Comparison of ENCODE assay signal across 31 mouse cellular contexts in genomic region chr7:6995251-6995650, GRCm38 (mm10). TPM values are rescaled to one million over a fixed set of nuclear protein-coding genes. Genes with fewer than 3 reads are reported as not detected.
"Had no signal": no experiment of that assay in that cellular context is flagged by ENCODE, and none has a peak within 500 bp of the region (broad histone marks: within the 10 kb centered on the region; RNA-seq: fewer than 3 reads in every experiment).

Gene Aurkc, plus strand, starts transcription at chr7:6995300.

RNA-seq across cellular contexts. Expression of gene Aurkc, which starts in this region (rescaled TPM):
- total RNA-seq: common myeloid progenitor, adult 5-6 weeks; forebrain, postnatal 0 days; gastrocnemius, adult 18-20 months; gastrocnemius, adult 2 months; gastrocnemius, adult 8-10 months; gastrocnemius, postnatal 10 days; gastrocnemius, postnatal 14 days; gastrocnemius, postnatal 25 days; gastrocnemius, postnatal 36 days; gastrocnemius, postnatal 4 days; granulocyte monocyte progenitor cell, adult 5-6 weeks; heart, adult 18-20 months; heart, adult 2 months had no signal
- polyA plus RNA-seq: embryonic facial prominence, embryonic 10.5 days; embryonic facial prominence, embryonic 11.5 days; embryonic facial prominence, embryonic 12.5 days; embryonic facial prominence, embryonic 13.5 days; embryonic facial prominence, embryonic 14.5 days; embryonic facial prominence, embryonic 15.5 days; erythroblast, embryonic 14.5 days; forebrain, embryonic 10.5 days; forebrain, embryonic 11.5 days; forebrain, embryonic 12.5 days; forebrain, embryonic 13.5 days; forebrain, embryonic 14.5 days; forebrain, embryonic 15.5 days; forebrain, embryonic 16.5 days; forebrain, postnatal 0 days; gonadal fat pad, adult 2 months; heart, adult 2 months; heart, embryonic 10.5 days; heart, embryonic 11.5 days; heart, embryonic 12.5 days had no signal
